10 mouse cellular contexts compared by ENCODE assay signal in genomic region chr2:124298872-124299271, GRCm38 (mm10).
DNase-seq lines count a peak whose midpoint lies in the region; ATAC-seq lines count a peak whose summit lies in the region.
"Had no signal": no experiment of that assay in that cellular context is flagged by ENCODE, and none has a peak within 500 bp of the region (broad histone marks: within the 10 kb centered on the region; RNA-seq: fewer than 3 reads in every experiment).

No protein-coding gene starts in this region.

- peak; percentile 27; the same call in 1 of the 2 replicates for ATAC-seq in kidney, embryonic 16.5 days (ENCODE audit: low FRiP score, low TSS enrichment)
- ATAC-seq in forebrain, embryonic 12.5 days (ENCODE audit: low FRiP score), result no peak

- H3K4me3 ChIP-seq in kidney, embryonic 16.5 days (ENCODE audit: low read length), result no peak overlapping the region
- no peak overlapping the region for H3K4me3 ChIP-seq in forebrain, embryonic 12.5 days (replicated peaks)
- H3K4me3 ChIP-seq: liver, embryonic 13.5 days had no signal

- H3K9ac ChIP-seq in kidney, embryonic 16.5 days (replicated peaks; ENCODE audit: low read length), result no peak overlapping the region
- no peak overlapping the region for H3K9ac ChIP-seq in forebrain, embryonic 12.5 days
- H3K9ac ChIP-seq: hindbrain, embryonic 14.5 days; liver, embryonic 13.5 days had no signal

- H3K36me3 ChIP-seq in kidney, embryonic 16.5 days (ENCODE audit: insufficient read depth, low read length), result no peaks in the 10 kb centered on the region
- H3K36me3 ChIP-seq in forebrain, embryonic 12.5 days (replicated peaks), result no peaks in the 10 kb centered on the region
- H3K36me3 ChIP-seq: liver, embryonic 13.5 days had no signal

- 67% methylated on average over 1 of the region's 1 CpGs for WGBS in kidney, embryonic 16.5 days
- 61% methylated on average over 1 of the region's 1 CpGs for WGBS in forebrain, embryonic 12.5 days

- no peaks in the 10 kb centered on the region for H3K27me3 ChIP-seq in kidney, embryonic 16.5 days (ENCODE audit: insufficient read depth, low read length)
- H3K27me3 ChIP-seq in forebrain, embryonic 12.5 days, result no peaks in the 10 kb centered on the region
- H3K27me3 ChIP-seq: liver, embryonic 13.5 days had no signal

- DNase-seq in kidney, postnatal 25 days, result no peak
- peak; percentile 24 for DNase-seq in brain, adult 2 months (ENCODE audit: low read depth, low spot score)
- DNase-seq in heart, adult 9 months (ENCODE audit: low spot score in 2 of 2), result peak; percentile 64 to 74
- peak; percentile 20 for DNase-seq in lung, postnatal 14 days
- no peak for DNase-seq in spleen, adult 18-20 months
- no peak for DNase-seq in thymus, postnatal 0 days (ENCODE audit: low spot score)
- DNase-seq: liver, embryonic 13.5 days had no signal

- no peak overlapping the region for H3K27ac ChIP-seq in kidney, embryonic 16.5 days (ENCODE audit: low read length)
- no peak overlapping the region for H3K27ac ChIP-seq in forebrain, embryonic 12.5 days
- H3K27ac ChIP-seq: hindbrain, embryonic 14.5 days; liver, embryonic 13.5 days had no signal

- H3K4me2 ChIP-seq in kidney, embryonic 16.5 days (replicated peaks; ENCODE audit: low read depth, low read length), result no peak overlapping the region
- H3K4me2 ChIP-seq in forebrain, embryonic 12.5 days, result no peak overlapping the region
- H3K4me2 ChIP-seq: hindbrain, embryonic 14.5 days; liver, embryonic 13.5 days had no signal

- H3K9me3 ChIP-seq in kidney, embryonic 16.5 days (ENCODE audit: low read length), result no peaks in the 10 kb centered on the region; the same call in none of the 2 replicates
- no peaks in the 10 kb centered on the region for H3K9me3 ChIP-seq in forebrain, embryonic 12.5 days
- H3K9me3 ChIP-seq: liver, embryonic 13.5 days had no signal

- H3K4me1 ChIP-seq in kidney, embryonic 16.5 days (ENCODE audit: insufficient read depth, low read length), result no peaks in the 10 kb centered on the region
- no peaks in the 10 kb centered on the region for H3K4me1 ChIP-seq in forebrain, embryonic 12.5 days
- H3K4me1 ChIP-seq: liver, embryonic 13.5 days had no signal

Comparison
In these comparisons a context has a peak if more than half of its experiments do, and no peak if none do; other contexts are left out.
1. DNase-seq: peak in brain, adult 2 months (single experiment), heart, adult 9 months (2 of 2) and lung, postnatal 14 days (single experiment); none in kidney, postnatal 25 days (0 of 2), spleen, adult 18-20 months (0 of 2) and thymus, postnatal 0 days (single experiment).